Mouse (Mus musculus) MEL (cell line): ENCODE measurements around the gene Sarnp.

Experiments used
- CTCF ChIP-seq, 3 experiments: IDR thresholded peaks in 2 of 3; conservative IDR thresholded peaks in 1 of 3; 2 replicates each; pipeline ENCODE4 v1.5.1; 2011 to 2012; ENCODE audit warnings: low read length in 3 of 3, low read depth in 2 of 3, mild to moderate bottlenecking in 2 of 3, improper control_type of control experiment in 1 of 3, inconsistent platforms in 1 of 3, mixed read lengths in 1 of 3, moderate library complexity in 1 of 3; ENCODE audit not compliant: control insufficient read depth in 1 of 3, insufficient read depth in 1 of 3, poor library complexity in 1 of 3, severe bottlenecking in 1 of 3
- EP300 ChIP-seq, 2 experiments: IDR thresholded peaks; 2 replicates each; pipeline ENCODE4 v1.6.1; 2011; ENCODE audit warnings: improper control_type of control experiment in 2 of 2, low read length in 2 of 2, low read depth in 1 of 2, mild to moderate bottlenecking in 1 of 2
- MAX ChIP-seq: IDR thresholded peaks from 2 replicates; pipeline ENCODE4 v1.6.1; 2011; ENCODE audit warnings: low read length, improper control_type of control experiment
- NRF1 ChIP-seq: IDR thresholded peaks from 2 replicates; pipeline ENCODE4 v1.6.1; 2014; ENCODE audit warnings: low read depth, mild to moderate bottlenecking, inconsistent platforms, low read length, improper control_type of control experiment, moderate library complexity; ENCODE audit not compliant: poor library complexity, insufficient read depth, severe bottlenecking
- POLR2A ChIP-seq, 2 experiments: IDR thresholded peaks; 2 replicates each; pipeline ENCODE4 v1.6.1; 2011 to 2012; ENCODE audit warnings: low read length in 2 of 2, mild to moderate bottlenecking in 2 of 2, control low read depth in 1 of 2, improper control_type of control experiment in 1 of 2, low read depth in 1 of 2, moderate library complexity in 1 of 2; ENCODE audit not compliant: control insufficient read depth in 1 of 2, insufficient read depth in 1 of 2, poor library complexity in 1 of 2
- SIN3A ChIP-seq: IDR thresholded peaks from 2 replicates; pipeline ENCODE4 v1.6.1; 2012; ENCODE audit warnings: low read length, improper control_type of control experiment, inconsistent platforms
- USF1 ChIP-seq: IDR thresholded peaks from 2 replicates; pipeline ENCODE4 v1.6.1; 2014; ENCODE audit warnings: low read depth, mild to moderate bottlenecking, inconsistent platforms, low read length, improper control_type of control experiment, moderate library complexity

GRCm38 (mm10) chr10:128801981-128802495, 15.1 kb upstream of the Sarnp start:
- TF ChIP-seq EP300 (IDR thresholded peaks at IDR 0.05; ENCODE audit: low read depth in 1 of 2, low read length in 2 of 2): no peak
- TF ChIP-seq POLR2A (IDR thresholded peaks at IDR 0.05; ENCODE audit: control insufficient read depth in 1 of 2, insufficient read depth in 1 of 2, low read depth in 1 of 2, low read length in 2 of 2, poor library complexity in 1 of 2): no peak
- TF ChIP-seq USF1: no peak
- TF ChIP-seq CTCF (IDR thresholded peaks at IDR 0.05 in 2 of 3, conservative IDR thresholded peaks at IDR 0.05 in 1 of 3; ENCODE audit: control insufficient read depth in 1 of 3, insufficient read depth in 1 of 3, low read depth in 2 of 3, low read length in 3 of 3, poor library complexity in 1 of 3, severe bottlenecking in 1 of 3): no peak
- no peak for TF ChIP-seq NRF1
- no peak for TF ChIP-seq SIN3A
- no peak for TF ChIP-seq MAX
